Mouse (Mus musculus) frontal cortex, postnatal 36 days (tissue): ENCODE data around the gene Celf2.
"Not testable (repeated sequence)": the region's sequence is repeated elsewhere in the genome, so short reads cannot be mapped to it uniquely, and the experiment has no call there.

Source experiments
- DNase-seq, 2 experiments: peaks; one replicate each; pipeline ENCODE4 v3.0.0; 2022; ENCODE audit warnings: low spot score in 2 of 2

Celf2 gene

GRCm38 (mm10) chr2:6602163-6602562 is 907.2 kb downstream of the Celf2 start:
- no peak for DNase-seq

GRCm38 (mm10) chr2:6598879-6599167 is 910.5 kb downstream of the Celf2 start:
- no peak for DNase-seq

DNA sequence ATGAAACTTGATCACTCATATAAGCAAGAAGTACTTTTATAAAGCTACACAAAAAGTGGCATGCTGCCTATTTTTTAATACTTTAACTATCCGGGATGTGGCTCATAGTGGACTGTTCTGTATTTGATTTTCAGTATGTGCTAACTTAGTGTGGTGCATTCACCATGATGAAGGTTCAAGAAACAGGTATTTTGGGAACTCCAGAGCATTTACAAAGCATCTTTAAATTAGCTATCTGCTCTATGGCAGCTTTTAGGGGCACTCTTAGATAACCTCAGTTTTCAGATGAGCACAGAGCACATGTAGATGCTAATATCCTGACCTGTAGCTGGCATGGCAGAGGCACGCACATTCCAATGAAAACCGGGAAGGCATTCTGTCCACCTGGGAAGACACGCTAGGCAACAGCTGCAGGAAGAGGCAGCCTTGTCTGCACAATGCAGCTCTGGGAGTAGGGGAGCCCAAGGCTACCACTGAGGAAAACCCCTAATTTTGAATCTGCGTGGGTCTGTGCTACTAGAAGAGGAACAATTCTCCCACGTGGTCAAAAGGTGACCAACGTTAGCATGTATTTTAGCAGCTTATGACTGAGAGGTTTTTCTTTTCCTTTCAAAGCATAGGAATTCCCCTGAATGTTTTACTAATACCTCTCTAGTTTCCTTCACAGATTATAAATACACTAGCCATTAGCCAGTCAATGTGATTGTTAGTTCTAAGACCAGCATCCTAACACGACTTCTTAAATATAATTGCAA is 911.1 kb downstream of the Celf2 start:
- no peak for DNase-seq

GRCm38 (mm10) chr2:6594736-6595135 is 914.6 kb downstream of the Celf2 start:
- DNase-seq: no peak

DNA sequence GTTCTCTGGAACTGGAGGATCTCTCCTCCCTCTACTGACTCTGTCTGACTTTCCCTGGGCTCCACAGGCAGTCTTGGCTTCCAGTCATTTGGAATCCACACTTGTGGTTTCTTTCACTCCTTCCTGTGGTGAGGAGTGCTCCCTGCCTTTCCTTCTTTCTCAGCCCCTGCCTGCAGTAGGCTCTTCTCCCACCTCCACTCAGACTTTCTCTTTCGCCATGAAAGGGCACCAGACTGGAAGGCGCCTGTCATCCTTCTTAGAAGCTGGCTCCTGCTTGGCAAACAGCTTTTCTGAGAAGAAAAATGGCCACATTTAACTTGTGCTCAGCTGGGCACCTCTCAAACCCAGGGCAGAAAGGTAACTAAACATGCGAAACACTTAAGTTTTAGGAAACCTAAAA is 915.2 kb downstream of the Celf2 start:
- no peak for DNase-seq

GRCm38 (mm10) chr2:6593739-6594138 is 915.6 kb downstream of the Celf2 start:
- no peak for DNase-seq

DNA sequence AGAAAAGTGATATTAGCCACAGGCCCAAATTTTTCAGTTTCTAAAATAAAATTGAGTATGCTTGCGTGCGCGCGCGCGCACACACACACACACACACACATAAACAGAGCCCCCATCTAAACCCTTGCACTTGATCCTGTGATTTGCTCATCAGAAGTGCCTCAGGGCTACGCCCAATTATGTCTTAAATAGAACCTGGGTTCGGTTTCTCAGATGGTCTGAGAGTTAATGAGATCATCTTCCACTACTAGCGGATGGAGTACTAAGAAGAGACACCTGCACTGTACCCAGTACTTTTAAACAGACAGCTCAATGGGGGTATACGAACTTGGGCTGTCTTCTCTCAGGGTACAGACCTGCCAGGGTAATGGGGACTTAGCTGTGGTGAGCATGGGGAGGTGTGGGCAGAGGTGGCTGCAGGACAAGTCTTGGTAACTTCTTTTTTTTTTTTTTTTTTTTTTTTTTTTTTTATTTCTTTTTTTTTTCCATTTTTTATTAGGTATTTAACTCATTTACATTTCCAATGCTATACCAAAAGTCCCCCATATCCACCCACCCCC is 923.2 kb downstream of the Celf2 start:
- DNase-seq: no peak

DNA sequence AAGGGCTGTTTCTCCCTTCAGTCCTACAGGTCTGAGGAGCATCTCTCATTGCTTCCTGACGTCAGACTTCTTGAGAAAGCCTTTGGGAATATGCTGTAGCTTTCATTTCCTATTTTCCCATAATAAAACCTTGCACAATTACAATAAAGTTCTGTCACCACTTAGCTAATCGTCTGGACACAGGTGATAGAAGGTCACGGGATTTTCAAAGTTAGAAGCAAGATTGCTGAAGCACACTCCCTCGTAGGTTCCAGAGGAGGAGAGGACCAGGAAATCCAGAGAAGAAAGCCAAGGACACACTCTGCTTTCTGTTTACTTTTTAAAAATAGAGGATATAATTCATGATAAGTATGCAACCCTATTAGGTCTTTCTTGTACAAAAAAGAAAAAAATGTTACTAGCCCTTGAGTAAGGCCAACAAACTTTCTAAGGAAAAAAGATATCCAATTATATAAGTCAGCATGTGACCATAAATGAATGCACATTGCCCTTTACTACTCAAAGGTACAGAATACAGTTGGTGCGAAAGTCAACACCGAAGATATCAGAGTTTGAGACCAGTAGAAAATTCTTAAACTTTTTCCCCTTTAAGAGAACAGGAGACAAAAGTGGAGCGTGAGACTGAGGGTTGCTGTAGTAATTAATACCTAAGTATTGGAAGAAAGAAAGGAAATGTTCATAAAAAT is 924.2 kb downstream of the Celf2 start:
- DNase-seq: no peak

DNA sequence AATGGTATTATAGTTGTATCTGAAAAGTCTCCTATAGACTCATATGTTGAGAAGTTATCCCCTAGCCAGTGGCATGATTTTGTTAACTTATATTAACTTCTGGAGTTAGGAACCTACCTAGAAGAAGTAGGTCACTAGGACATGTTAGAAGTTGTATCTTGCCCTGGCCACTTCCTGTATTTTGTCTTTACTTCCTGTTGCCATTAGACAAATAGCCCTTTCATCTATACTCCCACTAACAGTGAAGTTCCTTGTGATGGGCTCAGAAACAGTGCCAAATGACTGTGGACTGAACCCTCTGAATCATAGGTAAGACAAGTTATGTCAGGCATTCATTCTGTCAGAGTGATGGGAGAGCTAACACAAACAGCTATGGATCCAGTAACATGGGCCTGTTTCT is 926.7 kb downstream of the Celf2 start:
- DNase-seq: no peak

GRCm38 (mm10) chr2:6580066-6580465 is 929.3 kb downstream of the Celf2 start:
- no peak for DNase-seq

- not testable (repeated sequence) for DNase-seq
Observed at GRCm38 (mm10) chr2:6575316-6575715, 934.0 kb downstream of the Celf2 start.

GRCm38 (mm10) chr2:6573640-6574039 is 935.7 kb downstream of the Celf2 start:
- no peak for DNase-seq

GRCm38 (mm10) chr2:6572976-6573375 is 936.4 kb downstream of the Celf2 start:
- no peak for DNase-seq

GRCm38 (mm10) chr2:6569040-6569542 is 940.3 kb downstream of the Celf2 start:
- no peak for DNase-seq

GRCm38 (mm10) chr2:6565175-6565574 is 944.2 kb downstream of the Celf2 start:
- no peak for DNase-seq

- DNase-seq: no peak
Observed at GRCm38 (mm10) chr2:6561337-6561736, 948.0 kb downstream of the Celf2 start.

DNA sequence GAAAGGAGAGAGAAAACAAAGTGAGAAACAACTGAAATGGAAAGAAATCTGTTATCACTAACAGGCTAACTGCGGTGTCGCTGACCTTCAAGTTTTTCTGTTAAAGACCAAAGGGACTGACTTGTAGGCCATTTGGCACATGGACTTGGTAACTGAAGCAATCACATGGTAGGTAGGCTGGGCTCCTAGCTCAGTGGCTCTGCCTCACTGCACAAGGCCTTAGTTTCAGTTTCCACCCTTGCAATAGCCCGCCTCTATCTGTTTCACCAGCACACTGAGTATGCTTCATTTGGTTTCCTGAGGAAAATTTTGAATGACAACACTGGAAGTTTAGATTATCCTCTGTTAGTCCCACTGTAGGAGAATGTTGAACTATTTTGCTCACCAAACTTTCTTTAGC is 948.6 kb downstream of the Celf2 start:
- DNase-seq: no peak

DNA sequence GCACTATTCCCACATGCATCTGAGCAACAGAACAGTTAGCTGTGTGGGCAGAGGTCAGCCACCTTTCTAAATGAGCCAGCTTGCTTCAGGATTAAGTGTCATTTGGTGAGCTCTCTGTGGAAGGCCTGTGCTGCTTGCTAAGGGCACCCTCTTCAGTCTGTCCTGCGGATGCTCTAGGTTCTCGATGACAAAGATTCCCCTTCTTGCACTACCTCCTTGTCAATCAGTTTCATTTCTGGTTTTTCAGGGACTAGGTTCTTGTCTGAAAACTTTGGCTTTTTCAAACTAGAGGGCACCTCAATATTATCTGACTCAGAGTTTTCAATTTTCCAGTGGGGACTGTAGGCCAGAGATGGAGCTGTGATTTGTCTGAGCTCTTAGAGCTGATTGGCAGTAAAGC is 949.8 kb downstream of the Celf2 start:
- no peak for DNase-seq

DNA sequence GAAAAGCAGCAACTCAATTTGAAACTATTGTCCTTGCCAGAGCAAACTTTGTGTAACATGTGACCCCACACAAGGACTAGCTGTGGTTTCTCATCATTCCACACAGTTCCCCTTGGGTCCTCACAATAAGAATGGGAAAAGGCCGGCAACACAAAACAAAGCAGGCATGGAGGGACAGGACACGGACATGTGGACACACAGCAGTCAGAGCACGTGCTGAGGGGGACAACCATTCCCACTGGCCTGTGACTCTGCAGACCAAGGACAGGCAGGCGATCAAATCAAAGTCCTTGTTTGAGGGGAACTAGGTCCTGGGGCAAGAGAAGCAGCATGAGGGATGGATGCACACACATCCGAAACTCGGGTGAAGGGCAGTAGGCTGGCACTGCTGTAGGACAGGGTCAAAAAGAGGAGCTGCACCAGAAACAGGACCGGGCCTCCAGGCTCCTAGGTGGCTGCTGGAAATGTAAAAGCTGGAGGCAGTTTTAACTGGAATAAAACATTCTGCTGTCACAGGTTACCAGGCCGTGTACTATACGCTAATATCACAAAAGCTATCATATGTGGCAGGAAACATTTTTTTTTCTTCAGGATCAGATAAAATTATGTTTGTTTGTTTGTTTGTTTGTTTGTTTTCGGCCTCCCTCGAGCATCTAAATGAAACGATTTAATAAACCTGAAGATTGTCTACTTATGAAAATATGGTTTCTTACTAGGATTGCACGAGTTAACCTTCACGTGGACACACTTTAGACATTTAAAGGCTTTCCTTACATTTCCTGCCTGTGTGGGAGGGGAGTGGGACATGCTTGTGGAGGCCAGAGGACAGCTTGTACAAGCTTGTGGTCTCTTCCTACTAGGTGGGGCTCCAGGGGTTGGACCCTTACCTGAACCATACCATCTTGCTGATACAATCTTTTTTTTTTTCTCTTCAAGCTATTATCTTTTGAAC is 950.8 kb downstream of the Celf2 start:
- no peak for DNase-seq

DNA sequence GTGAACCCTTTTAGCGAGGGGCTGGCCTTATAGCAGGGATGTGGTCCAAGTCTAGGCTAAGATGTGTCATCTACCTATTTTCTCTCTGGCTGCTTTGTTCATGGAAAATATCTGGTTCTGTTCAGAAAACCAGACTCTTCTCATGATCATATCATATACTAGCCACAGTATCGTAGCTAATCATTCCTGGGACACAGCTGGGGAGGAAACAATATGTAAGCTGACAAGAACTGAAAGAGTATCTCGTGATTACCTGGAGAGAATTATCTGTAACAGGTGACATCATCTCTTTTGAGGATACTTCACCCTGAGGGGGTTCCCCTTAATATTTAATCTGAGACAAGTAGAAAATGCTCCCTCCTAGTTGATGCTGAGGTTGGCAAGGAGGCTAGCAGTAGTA is 951.6 kb downstream of the Celf2 start:
- no peak for DNase-seq

GRCm38 (mm10) chr2:6556913-6557312 is 952.5 kb downstream of the Celf2 start:
- no peak for DNase-seq

- DNase-seq: no peak
Observed at GRCm38 (mm10) chr2:6553656-6554055, 955.7 kb downstream of the Celf2 start.
